Mouse (Mus musculus): ENCODE measurements at regions not wholly inside any gene's neighbourhood (a gene's known extent, or its start where the extent isn't known, plus 50 kb on each side); places are given as distances from the start of the nearest gene placed in this dataset.

- Histone ChIP-seq H3K9me3 (ENCODE audit: control insufficient read depth, low read length) (no peaks in the 10 kb centered on the region), H3K27ac (no peak overlapping the region), H3K4me3 (replicated peaks; ENCODE audit: low read length) (no peak overlapping the region), H3K4me1 (replicated peaks; ENCODE audit: control insufficient read depth, insufficient read depth, low read length) (no peaks in the 10 kb centered on the region), H3K9ac (no peak overlapping the region), H3K36me3 (replicated peaks; ENCODE audit: control insufficient read depth, insufficient read depth) (no peaks in the 10 kb centered on the region), H3K4me2 (replicated peaks) (no peak overlapping the region), H3K27me3 (ENCODE audit: control insufficient read depth, insufficient read depth, low read length) (no peaks in the 10 kb centered on the region)
- ATAC-seq (ENCODE audit: low FRiP score) (no peak), DNase-seq (ENCODE audit: low spot score) (no peak)
- WGBS: 93% methylated on average over 3 of the region's 3 CpGs
Observed at GRCm38 (mm10) chr2:72868173-72868572, 112.1 kb downstream of the Sp3 start.

- DNase-seq (ENCODE audit: low spot score) (no peak), ATAC-seq (ENCODE audit: low FRiP score) (no peak)
- Histone ChIP-seq H3K27ac (no peak overlapping the region), H3K36me3 (replicated peaks; ENCODE audit: control insufficient read depth, insufficient read depth) (no peaks in the 10 kb centered on the region), H3K4me3 (replicated peaks; ENCODE audit: low read length) (no peak overlapping the region), H3K27me3 (ENCODE audit: control insufficient read depth, insufficient read depth, low read length) (no peaks in the 10 kb centered on the region), H3K4me1 (replicated peaks; ENCODE audit: control insufficient read depth, insufficient read depth, low read length) (no peaks in the 10 kb centered on the region), H3K9ac (no peak overlapping the region), H3K4me2 (replicated peaks) (no peak overlapping the region), H3K9me3 (ENCODE audit: control insufficient read depth, low read length) (no peaks in the 10 kb centered on the region)
- WGBS: 84% methylated on average over 5 of the region's 5 CpGs
Observed at GRCm38 (mm10) chr2:72871836-72872235, 108.4 kb downstream of the Sp3 start.

- Histone ChIP-seq H3K4me1 (replicated peaks; ENCODE audit: control insufficient read depth, insufficient read depth, low read length) (no peaks in the 10 kb centered on the region), H3K4me3 (replicated peaks; ENCODE audit: low read length) (no peak overlapping the region), H3K4me2 (replicated peaks) (no peak overlapping the region), H3K36me3 (replicated peaks; ENCODE audit: control insufficient read depth, insufficient read depth) (no peaks in the 10 kb centered on the region), H3K9ac (no peak overlapping the region), H3K27me3 (ENCODE audit: control insufficient read depth, insufficient read depth, low read length) (no peaks in the 10 kb centered on the region), H3K9me3 (ENCODE audit: control insufficient read depth, low read length) (no peaks in the 10 kb centered on the region), H3K27ac (no peak overlapping the region)
- WGBS: 86% methylated on average over 10 of the region's 10 CpGs
- no peak for DNase-seq (ENCODE audit: low spot score)
- ATAC-seq (ENCODE audit: low FRiP score): no peak
Observed at GRCm38 (mm10) chr2:72873948-72874347, 106.3 kb downstream of the Sp3 start.

- Histone ChIP-seq H3K36me3 (replicated peaks; ENCODE audit: control insufficient read depth, insufficient read depth) (no peaks in the 10 kb centered on the region), H3K27me3 (ENCODE audit: control insufficient read depth, insufficient read depth, low read length) (no peaks in the 10 kb centered on the region), H3K4me3 (replicated peaks; ENCODE audit: low read length) (no peak overlapping the region), H3K4me1 (replicated peaks; ENCODE audit: control insufficient read depth, insufficient read depth, low read length) (no peaks in the 10 kb centered on the region), H3K4me2 (replicated peaks) (no peak overlapping the region), H3K9ac (no peak overlapping the region), H3K9me3 (ENCODE audit: control insufficient read depth, low read length) (no peaks in the 10 kb centered on the region), H3K27ac (no peak overlapping the region)
- DNase-seq (ENCODE audit: low spot score): no peak
- WGBS: 90% methylated on average over 12 of the region's 12 CpGs
- ATAC-seq (ENCODE audit: low FRiP score): no peak
Observed at GRCm38 (mm10) chr2:72874533-72874932, 105.7 kb downstream of the Sp3 start.

GRCm38 (mm10) chr2:72875677-72876076 is 104.6 kb downstream of the Sp3 start:
- ATAC-seq (ENCODE audit: low FRiP score) (no peak), DNase-seq (ENCODE audit: low spot score) (no peak)
- H3K9me3 ChIP-seq (ENCODE audit: control insufficient read depth, low read length): no peaks in the 10 kb centered on the region
- no peak overlapping the region for H3K4me2 ChIP-seq (replicated peaks)
- no peaks in the 10 kb centered on the region for H3K36me3 ChIP-seq (replicated peaks; ENCODE audit: control insufficient read depth, insufficient read depth)
- 77% methylated on average over 2 of the region's 2 CpGs for WGBS
- H3K27ac ChIP-seq: no peak overlapping the region
- H3K9ac ChIP-seq: no peak overlapping the region
- H3K4me3 ChIP-seq (replicated peaks; ENCODE audit: low read length): no peak overlapping the region
- no peaks in the 10 kb centered on the region for H3K27me3 ChIP-seq (ENCODE audit: control insufficient read depth, insufficient read depth, low read length)
- H3K4me1 ChIP-seq (replicated peaks; ENCODE audit: control insufficient read depth, insufficient read depth, low read length): no peaks in the 10 kb centered on the region

GRCm38 (mm10) chr2:72880016-72880415 is 100.2 kb downstream of the Sp3 start:
- no peak overlapping the region for H3K4me3 ChIP-seq (replicated peaks; ENCODE audit: low read length)
- no peak overlapping the region for H3K27ac ChIP-seq
- ATAC-seq (ENCODE audit: low FRiP score): no peak
- no peak overlapping the region for H3K9ac ChIP-seq
- no peak overlapping the region for H3K4me2 ChIP-seq (replicated peaks)
- H3K36me3 ChIP-seq (replicated peaks; ENCODE audit: control insufficient read depth, insufficient read depth): no peaks in the 10 kb centered on the region
- 92% methylated on average over 2 of the region's 2 CpGs for WGBS
- no peaks in the 10 kb centered on the region for H3K27me3 ChIP-seq (ENCODE audit: control insufficient read depth, insufficient read depth, low read length)
- DNase-seq (ENCODE audit: low spot score): no peak
- no peaks in the 10 kb centered on the region for H3K4me1 ChIP-seq (replicated peaks; ENCODE audit: control insufficient read depth, insufficient read depth, low read length)
- H3K9me3 ChIP-seq (ENCODE audit: control insufficient read depth, low read length): no peaks in the 10 kb centered on the region

- ATAC-seq (ENCODE audit: low FRiP score): no peak
- H3K9ac ChIP-seq: no peak overlapping the region
- no peak overlapping the region for H3K27ac ChIP-seq
- WGBS: 73% methylated on average over 2 of the region's 2 CpGs
- no peaks in the 10 kb centered on the region for H3K9me3 ChIP-seq (ENCODE audit: control insufficient read depth, low read length)
- no peak for DNase-seq (ENCODE audit: low spot score)
- H3K4me3 ChIP-seq (replicated peaks; ENCODE audit: low read length): no peak overlapping the region
- no peak overlapping the region for H3K4me2 ChIP-seq (replicated peaks)
- H3K4me1 ChIP-seq (replicated peaks; ENCODE audit: control insufficient read depth, insufficient read depth, low read length): no peaks in the 10 kb centered on the region
- H3K36me3 ChIP-seq (replicated peaks; ENCODE audit: control insufficient read depth, insufficient read depth): no peaks in the 10 kb centered on the region
- no peaks in the 10 kb centered on the region for H3K27me3 ChIP-seq (ENCODE audit: control insufficient read depth, insufficient read depth, low read length)
Observed at GRCm38 (mm10) chr2:72881554-72881953, 98.7 kb downstream of the Sp3 start.

GRCm38 (mm10) chr2:72886250-72886649 is 94.0 kb downstream of the Sp3 start:
- 88% methylated on average over 2 of the region's 2 CpGs for WGBS
- no peak for ATAC-seq (ENCODE audit: low FRiP score)
- Histone ChIP-seq H3K36me3 (replicated peaks; ENCODE audit: control insufficient read depth, insufficient read depth) (no peaks in the 10 kb centered on the region), H3K27me3 (ENCODE audit: control insufficient read depth, insufficient read depth, low read length) (no peaks in the 10 kb centered on the region), H3K9ac (no peak overlapping the region), H3K4me2 (replicated peaks) (no peak overlapping the region), H3K4me1 (replicated peaks; ENCODE audit: control insufficient read depth, insufficient read depth, low read length) (no peaks in the 10 kb centered on the region), H3K27ac (no peak overlapping the region), H3K4me3 (replicated peaks; ENCODE audit: low read length) (no peak overlapping the region), H3K9me3 (ENCODE audit: control insufficient read depth, low read length) (no peaks in the 10 kb centered on the region)
- DNase-seq (ENCODE audit: low spot score): no peak
